Mouse (Mus musculus): ENCODE measurements around the gene Gm5622.
"Not testable (repeated sequence)": the region's sequence is repeated elsewhere in the genome, so short reads cannot be mapped to it uniquely, and the experiment has no call there.

Gm5622 gene

DNA sequence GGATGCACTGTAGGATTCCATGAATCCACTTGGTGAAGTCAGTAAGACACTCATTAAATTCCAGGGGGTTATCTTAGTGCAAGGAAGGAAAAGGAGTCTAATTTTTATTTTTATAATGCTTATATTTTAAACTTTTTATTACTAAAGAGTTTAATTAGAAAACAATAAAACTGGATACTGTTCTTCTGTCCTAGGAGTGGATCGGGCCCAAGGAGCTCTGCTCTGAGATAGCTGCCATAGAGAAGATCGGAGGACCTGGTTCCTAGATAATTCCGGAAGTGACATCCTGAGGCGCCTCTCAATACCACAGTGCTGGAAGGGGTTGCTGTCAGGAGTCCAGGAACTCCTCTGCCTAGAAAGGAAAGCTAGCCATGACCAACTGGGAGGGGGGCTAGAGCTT lies at the start of gene Gm5622:
Gm5622 (plus strand) TSS at position 301 of the 400 bp plus-strand sequence.
- no peak for DNase-seq (ENCODE audit: low read depth, low spot score)

DNA sequence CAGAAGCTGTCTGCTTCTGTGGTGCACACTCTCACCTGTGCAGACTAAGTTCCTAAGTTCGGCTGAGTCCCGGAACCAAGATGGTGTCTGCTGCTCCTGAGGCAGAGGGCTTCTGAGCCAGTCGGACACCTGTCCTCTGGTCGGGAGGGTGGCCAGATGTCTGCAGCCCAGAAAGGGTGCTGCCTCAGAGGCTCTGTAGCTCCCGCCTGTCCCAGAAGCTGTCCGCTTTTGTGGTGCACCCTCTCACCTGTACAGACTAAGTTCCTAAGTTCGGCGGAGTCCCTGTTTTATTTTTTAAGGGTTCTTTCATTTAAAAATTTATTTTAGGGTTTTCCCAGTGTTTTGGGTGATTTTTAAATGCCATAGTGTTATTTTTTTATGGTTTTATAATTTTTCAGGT lies 45.2 kb upstream of the Gm5622 start:
- DNase-seq (ENCODE audit: low read depth, low spot score) = no peak

DNA sequence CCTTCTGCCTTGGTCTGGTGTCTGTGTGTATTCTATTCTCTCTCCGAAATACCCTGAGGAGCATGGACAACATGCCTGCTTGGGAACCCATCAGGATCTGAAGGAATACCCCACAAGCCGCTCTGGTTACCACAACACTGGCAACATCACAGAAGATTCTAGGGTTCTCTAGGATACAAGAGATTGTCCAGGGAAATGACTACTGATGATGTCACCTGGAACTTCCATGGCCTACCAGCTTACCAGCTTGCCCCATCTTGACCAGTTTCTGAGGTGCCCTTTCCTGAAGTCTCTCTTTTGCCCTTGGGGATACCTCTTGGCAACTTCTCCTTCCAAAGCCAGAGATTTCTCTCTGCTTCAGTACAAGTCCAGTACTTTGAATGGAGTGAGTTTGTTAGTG lies 21.4 kb downstream of the Gm5622 start, which contains the start of gene Gm17175:
Gm17175 (minus strand) TSS at position 101 of the 400 bp plus-strand sequence.
- not testable (repeated sequence) for DNase-seq (ENCODE audit: low read depth, low spot score)

DNA sequence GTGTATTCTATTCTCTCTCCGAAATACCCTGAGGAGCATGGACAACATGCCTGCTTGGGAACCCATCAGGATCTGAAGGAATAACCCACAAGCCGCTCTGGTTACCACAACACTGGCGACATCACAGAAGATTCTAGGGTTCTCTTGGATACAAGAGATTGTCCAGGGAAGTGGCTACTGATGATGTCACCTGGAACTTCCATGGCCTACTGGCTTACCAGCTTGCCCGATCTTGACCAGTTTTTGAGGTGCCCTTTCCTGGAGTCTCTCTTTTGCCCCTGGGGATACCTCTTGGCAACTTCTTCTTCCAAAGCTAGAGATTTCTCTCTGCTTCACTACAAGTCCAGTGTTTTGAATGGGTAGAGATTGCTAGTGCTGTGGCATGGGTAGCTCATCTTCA lies 39.4 kb downstream of the Gm5622 start, which contains the start of gene Gm17174:
Gm17174 (minus strand) TSS at position 101 of the 400 bp plus-strand sequence.
- DNase-seq (ENCODE audit: low read depth, low spot score) = not testable (repeated sequence)

DNA sequence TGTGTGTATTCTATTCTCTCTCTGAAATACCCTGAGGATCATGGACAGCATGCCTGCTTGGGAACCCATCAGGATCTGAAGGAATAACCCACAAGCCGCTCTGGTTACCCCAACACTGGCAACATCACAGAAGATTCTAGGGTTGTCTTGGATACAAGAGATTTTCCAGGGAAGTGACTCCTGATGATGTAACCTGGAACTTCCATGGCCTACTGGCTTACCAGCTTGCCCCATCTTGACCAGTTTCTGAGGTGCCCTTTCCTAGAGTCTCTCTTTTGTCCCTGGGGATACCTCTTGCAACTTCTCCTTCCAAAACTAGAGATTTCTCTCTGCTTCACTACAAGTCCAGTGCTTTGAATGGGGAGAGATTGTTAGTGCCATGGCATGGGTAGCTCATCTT lies 58.6 kb downstream of the Gm5622 start, which contains the start of gene Gm17078:
Gm17078 (minus strand) TSS at position 101 of the 400 bp plus-strand sequence.
- DNase-seq (ENCODE audit: low read depth, low spot score) = no peak

DNA sequence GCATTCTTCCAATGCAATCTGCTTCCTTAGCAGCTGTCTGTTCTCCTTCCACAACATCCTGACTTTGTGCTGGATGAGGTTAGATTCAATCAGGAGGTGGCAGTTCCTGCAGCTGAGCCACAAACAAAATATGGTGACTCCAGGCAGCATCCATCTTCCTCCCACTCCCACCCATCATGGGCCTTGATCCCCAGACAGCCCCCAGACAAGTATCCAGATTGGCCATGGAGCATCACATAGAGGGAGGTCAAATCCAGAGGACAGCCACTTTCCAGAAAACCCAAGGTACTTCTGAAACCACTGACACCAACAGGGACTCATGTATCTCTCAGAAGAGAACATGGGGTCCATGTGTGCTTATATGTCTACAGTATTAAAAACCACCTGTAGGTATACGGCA lies 79.8 kb downstream of the Gm5622 start:
- not testable (repeated sequence) for DNase-seq (ENCODE audit: low read depth, low spot score)

DNA sequence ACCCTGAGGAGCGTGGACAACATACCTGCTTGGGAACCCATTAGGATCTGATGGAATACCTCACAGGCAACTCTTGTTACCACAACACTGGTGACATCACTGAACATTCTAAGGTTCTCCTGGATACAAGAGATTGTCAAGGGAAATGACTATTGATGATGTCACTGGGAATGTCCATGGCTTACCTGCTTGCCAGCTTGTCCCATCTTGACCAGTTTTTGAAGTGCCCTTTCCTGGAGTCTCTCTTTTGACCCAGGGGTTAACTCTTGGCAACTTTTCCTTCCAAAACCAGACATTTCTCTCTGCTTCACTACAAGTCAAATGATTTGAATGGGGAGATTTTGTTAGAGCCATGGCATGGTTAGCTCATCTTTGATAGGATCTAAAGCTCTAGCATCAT lies 83.0 kb downstream of the Gm5622 start, which contains the start of gene Gm4181:
Gm4181 (minus strand) TSS at position 101 of the 400 bp plus-strand sequence.
- not testable (repeated sequence) for DNase-seq (ENCODE audit: low read depth, low spot score)

DNA sequence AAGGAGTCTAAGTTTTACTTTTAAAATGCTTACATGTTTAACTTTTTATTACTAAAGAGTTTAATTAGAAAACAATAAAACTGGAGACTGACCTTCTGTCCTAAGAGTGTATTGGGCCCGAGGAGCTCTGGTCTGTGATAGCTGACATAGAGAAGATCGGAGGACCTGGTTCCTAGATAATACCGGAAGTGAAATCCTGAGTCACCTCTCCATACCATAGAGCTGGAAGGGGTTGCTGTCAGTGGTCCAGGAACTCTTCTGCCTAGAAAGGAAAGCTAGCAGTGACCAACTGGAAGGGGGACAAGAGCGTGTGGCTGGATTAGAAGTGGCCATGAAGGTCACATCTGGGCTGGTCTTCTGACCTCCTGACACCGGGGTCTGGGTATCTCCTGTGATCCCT lies 124.7 kb downstream of the Gm5622 start:
- DNase-seq (ENCODE audit: low read depth, low spot score) = no peak

DNA sequence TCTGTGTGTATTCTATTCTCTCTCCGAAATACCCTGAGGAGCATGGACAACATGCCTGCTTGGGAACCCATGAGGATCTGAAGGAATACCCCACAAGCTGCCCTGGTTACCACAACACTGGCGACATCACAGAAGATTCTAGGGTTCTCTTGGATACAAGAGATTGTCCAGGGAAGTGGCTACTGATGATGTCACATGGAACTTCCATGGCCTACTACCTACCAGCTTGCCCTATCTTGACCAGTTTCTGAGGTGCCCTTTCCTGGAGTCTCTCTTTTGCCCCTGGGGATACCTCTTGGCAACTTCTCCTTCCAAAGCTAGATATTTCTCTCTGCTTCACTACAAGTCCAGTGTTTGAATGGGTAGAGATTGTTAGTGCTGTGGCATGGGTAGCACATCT lies 142.8 kb downstream of the Gm5622 start, which contains the start of gene Gm17079:
Gm17079 (minus strand) TSS at position 101 of the 400 bp plus-strand sequence.
- not testable (repeated sequence) for DNase-seq (ENCODE audit: low read depth, low spot score)
